Mouse (Mus musculus) stomach, postnatal 0 days (tissue): ENCODE data around the gene Tmem63c. TPM values are rescaled to one million over a fixed set of nuclear protein-coding genes. Genes with fewer than 3 reads are reported as not detected.

Experiments
- ATAC-seq: fragments of 200-750 bp; cut with Nextera tagmentation; 2 replicates; pipeline ENCODE4 v1.8.0; 2017; ENCODE audit not compliant: low FRiP score, low TSS enrichment
- DNase-seq: peaks from one replicate; pipeline ENCODE4 v3.0.0-alpha.2; 2016; ENCODE audit warnings: low spot score
- H3K27ac ChIP-seq: fragments of 300-500 bp; sonication (generic); replicated peaks from 2 replicates; pipeline ENCODE4 v1.5.1; 2014; ENCODE audit warnings: mild to moderate bottlenecking, control low read depth
- H3K27me3 ChIP-seq: fragments of 300-500 bp; sonication (generic); 2 replicates; pipeline ENCODE4 v1.6.1; 2014; ENCODE audit warnings: low read length; ENCODE audit not compliant: control insufficient read depth, insufficient read depth
- H3K36me3 ChIP-seq: fragments of 300-500 bp; sonication (generic); 2 replicates; pipeline ENCODE4 v1.6.1; 2014; ENCODE audit warnings: low read length, mixed read lengths; ENCODE audit not compliant: control insufficient read depth, insufficient read depth
- H3K4me1 ChIP-seq: fragments of 300-500 bp; sonication (generic); replicated peaks from 2 replicates; pipeline ENCODE4 v1.6.1; 2014; ENCODE audit warnings: antibody characterized with exemption; ENCODE audit not compliant: control insufficient read depth, insufficient read depth
- H3K4me2 ChIP-seq: fragments of 300-500 bp; sonication (generic); replicated peaks from 2 replicates; pipeline ENCODE4 v1.6.1; 2014; ENCODE audit warnings: low read depth, mild to moderate bottlenecking, control low read depth, moderate library complexity
- H3K4me3 ChIP-seq: fragments of 300-500 bp; sonication (generic); 2 replicates; pipeline ENCODE4 v1.5.1; 2014; ENCODE audit warnings: low read depth, low read length, control low read depth
- H3K9ac ChIP-seq: fragments of 300-500 bp; sonication (generic); 2 replicates; pipeline ENCODE4 v1.6.1; 2014; ENCODE audit warnings: mild to moderate bottlenecking, low read length, control low read depth, mixed read lengths
- H3K9me3 ChIP-seq: fragments of 300-500 bp; sonication (generic); 2 replicates; pipeline ENCODE4 v1.6.1; 2016; ENCODE audit warnings: low read length; ENCODE audit not compliant: control insufficient read depth
- CTCF ChIP-seq: IDR thresholded peaks from 2 replicates; pipeline ENCODE4 v1.5.1; 2016; ENCODE audit warnings: antibody characterized with exemption, low read depth, mild to moderate bottlenecking, moderate library complexity
- EP300 ChIP-seq: optimal IDR thresholded peaks from 2 replicates; pipeline ENCODE3; 2016; ENCODE audit warnings: antibody characterized with exemption
- WGBS: fragments of 180-500 bp; shearing (Covaris S2); extraction: QIAGEN DNeasy Blood & Tissue Kit; methylation state at CpG from one replicate; pipeline ENCODE4 v1.1.7; 2014; 5-methylcytosine and 5-hydroxymethylcytosine counted together
- microRNA-seq: library from miRNA; unstranded; fragments of <30 nt; microRNA quantifications from one replicate; pipeline ENCODE4, GENCODE M21; 2016
- polyA plus RNA-seq: library from polyadenylated mRNA; unstranded; fragments of >200 nt; fragmentation: Nextera tagmentation; extraction: Ambion mirVana; gene quantifications from 2 replicates; pipeline ENCODE4 v1.2.1, GENCODE M21; 2015

The Tmem63c gene
- polyA plus RNA-seq, 1 experiment from 2014 or later: 0.72 TPM

GRCm38 (mm10) chr12:87138342-87138701, 117.2 kb downstream of the Tmem63c start:
- Histone ChIP-seq H3K9ac (no peak overlapping the region), H3K9me3 (no peaks in the 10 kb centered on the region), H3K27me3 (no peaks in the 10 kb centered on the region), H3K36me3 (no peaks in the 10 kb centered on the region), H3K4me1 (no peaks in the 10 kb centered on the region), H3K4me3 (no peak overlapping the region), H3K27ac (no peak overlapping the region), H3K4me2 (no peak overlapping the region)
- ATAC-seq (no peak), DNase-seq (no peak)
- TF ChIP-seq EP300 (no peak), CTCF (no peak)
- WGBS: 85% methylated on average over 2 of the region's 2 CpGs

GRCm38 (mm10) chr12:87138768-87139167, 117.6 kb downstream of the Tmem63c start:
- no peaks in the 10 kb centered on the region for H3K9me3 ChIP-seq
- DNase-seq: no peak
- no peaks in the 10 kb centered on the region for H3K36me3 ChIP-seq
- no peak overlapping the region for H3K27ac ChIP-seq
- no peak for ATAC-seq
- TF ChIP-seq EP300: no peak
- no peak for TF ChIP-seq CTCF
- H3K4me3 ChIP-seq: no peak overlapping the region
- no peak overlapping the region for H3K9ac ChIP-seq
- WGBS: 52% methylated on average over 2 of the region's 2 CpGs
- no peak overlapping the region for H3K4me2 ChIP-seq
- H3K4me1 ChIP-seq: no peaks in the 10 kb centered on the region
- no peaks in the 10 kb centered on the region for H3K27me3 ChIP-seq

Small RNAs within 50 kb of the gene (microRNA-seq; reads per million reads assigned to microRNA genes)
- not detected for gene Gm25847

Other genes starting within 250 kb of the Tmem63c start
- 19.1 and 19.8 TPM in 2 replicates for gene Irf2bpl, start 136.5 kb upstream of the Tmem63c start, polyA plus RNA-seq
- 10.1 and 10.8 TPM in 2 replicates for gene Cipc, start 74.3 kb upstream of the Tmem63c start, polyA plus RNA-seq
- gene Zdhhc22, start 30.9 kb upstream of the Tmem63c start, polyA plus RNA-seq: 0.53 and 0.58 TPM in 2 replicates
- 11.1 and 11.8 TPM in 2 replicates for gene Ngb, start 81.2 kb downstream of the Tmem63c start, polyA plus RNA-seq
- gene Gstz1, start 125.8 kb downstream of the Tmem63c start, polyA plus RNA-seq: 23.6 and 31.3 TPM in 2 replicates
- 4.4 and 4.8 TPM in 2 replicates for gene Pomt2, start 126.6 kb downstream of the Tmem63c start, polyA plus RNA-seq
- gene Samd15, start 178.4 kb downstream of the Tmem63c start, polyA plus RNA-seq: 0.85 and 1.0 TPM in 2 replicates
- gene Tmed8, start 179.1 kb downstream of the Tmem63c start, polyA plus RNA-seq: 1.1 TPM in 2 replicates
- 0.11 TPM in 1 of 2 replicates, not detected in the other for gene Noxred1, start 217.4 kb downstream of the Tmem63c start, polyA plus RNA-seq
- gene Vipas39, start 244.9 kb downstream of the Tmem63c start, polyA plus RNA-seq: 20.7 and 22.3 TPM in 2 replicates
- gene Ahsa1, start 245.1 kb downstream of the Tmem63c start, polyA plus RNA-seq: 94.9 and 96.1 TPM in 2 replicates